Mouse (Mus musculus) CD8-positive naive resting alpha-beta T cell, adult 57 days (primary cell): ENCODE results near the gene Sis. TPM values are rescaled to one million over a fixed set of nuclear protein-coding genes. Genes with fewer than 3 reads are reported as not detected.

ENCODE experiments used
- total RNA-seq: library from RNA; stranded (reverse); gene quantifications from one replicate; pipeline ENCODE4 v1.2.4, GENCODE M21; 2023

The Sis gene
- total RNA-seq, result not detected

GRCm38 (mm10) chr3:72967675-72968074, at the start of gene Sis:
Sis (minus strand) TSS chr3:72967863.

Other genes with a start within 250 kb of the Sis start
- not detected for gene Slitrk3, start 89.9 kb upstream of the Sis start, total RNA-seq